Mouse (Mus musculus) hindbrain, embryonic 14.5 days (tissue): ENCODE data around the gene Fbxl5. TPM values are rescaled to one million over a fixed set of nuclear protein-coding genes. Genes with fewer than 3 reads are reported as not detected.

ENCODE experiments used
- ATAC-seq: fragments of 200-750 bp; cut with Nextera tagmentation; 2 replicates; pipeline ENCODE4 v1.8.0; 2017; ENCODE audit warnings: moderate number of reproducible peaks, mild to moderate bottlenecking, moderate TSS enrichment, moderate library complexity; ENCODE audit not compliant: low FRiP score
- DNase-seq: peaks from one replicate; pipeline ENCODE4 v3.0.0-alpha.2; 2015; ENCODE audit warnings: low spot score
- H3K27ac ChIP-seq: fragments of 300-500 bp; sonication (generic); 2 replicates; pipeline ENCODE4 v1.5.1; 2014; ENCODE audit warnings: mild to moderate bottlenecking, moderate library complexity
- H3K27me3 ChIP-seq: fragments of 300-500 bp; sonication (generic); 2 replicates; pipeline ENCODE4 v1.6.1; 2014; ENCODE audit warnings: mild to moderate bottlenecking, low read length, mixed read lengths; ENCODE audit not compliant: control insufficient read depth, insufficient read depth
- H3K36me3 ChIP-seq: fragments of 300-500 bp; sonication (generic); replicated peaks from 2 replicates; pipeline ENCODE4 v1.6.1; 2014; ENCODE audit not compliant: control insufficient read depth, insufficient read depth
- H3K4me1 ChIP-seq: fragments of 300-500 bp; sonication (generic); replicated peaks from 2 replicates; pipeline ENCODE4 v1.6.1; 2014; ENCODE audit warnings: antibody characterized with exemption, low read length, mixed read lengths; ENCODE audit not compliant: control insufficient read depth, insufficient read depth
- H3K4me2 ChIP-seq: fragments of 300-500 bp; sonication (generic); replicated peaks from 2 replicates; pipeline ENCODE4 v1.6.1; 2014; ENCODE audit warnings: mild to moderate bottlenecking, moderate library complexity
- H3K4me3 ChIP-seq: fragments of 300-500 bp; sonication (generic); replicated peaks from 2 replicates; pipeline ENCODE4 v1.5.1; 2014; ENCODE audit warnings: mild to moderate bottlenecking, low read length
- H3K9ac ChIP-seq: fragments of 300-500 bp; sonication (generic); 2 replicates; pipeline ENCODE4 v1.6.1; 2014
- H3K9me3 ChIP-seq: fragments of 300-500 bp; sonication (generic); 2 replicates; pipeline ENCODE4 v1.6.1; 2016; ENCODE audit warnings: low read length; ENCODE audit not compliant: control insufficient read depth
- WGBS: fragments of 180-500 bp; shearing (Covaris S2); extraction: QIAGEN DNeasy Blood & Tissue Kit; methylation state at CpG from one replicate; pipeline ENCODE4 v1.1.7; 2014; 5-methylcytosine and 5-hydroxymethylcytosine counted together
- polyA plus RNA-seq: library from polyadenylated mRNA; unstranded; fragments of >200 nt; fragmentation: Nextera tagmentation; extraction: Ambion mirVana; gene quantifications from 2 replicates; pipeline ENCODE4 v1.2.1, GENCODE M21; 2014

The Fbxl5 gene
- polyA plus RNA-seq, 1 experiment from 2014 or later: 89.6 TPM

GRCm38 (mm10) chr5:43841144-43842010, 19.9 kb upstream of the Fbxl5 start:
- 54% methylated on average over 11 of the region's 11 CpGs for WGBS
- ATAC-seq: no peak
- Histone ChIP-seq H3K9ac (no peak overlapping the region), H3K4me2 (no peak overlapping the region), H3K27ac (no peak overlapping the region), H3K27me3 (no peaks in the 10 kb centered on the region), H3K36me3 (no peaks in the 10 kb centered on the region), H3K4me3 (no peak overlapping the region), H3K9me3 (no peaks in the 10 kb centered on the region), H3K4me1 (no peaks in the 10 kb centered on the region)
- peak; percentile 83 for DNase-seq

GRCm38 (mm10) chr5:43837372-43837771, 15.9 kb upstream of the Fbxl5 start:
- H3K9ac ChIP-seq: no peak overlapping the region
- DNase-seq: peak; percentile 38
- 48% methylated on average over 5 of the region's 5 CpGs for WGBS
- ATAC-seq: no peak
- H3K27ac ChIP-seq: no peak overlapping the region
- no peak overlapping the region for H3K4me3 ChIP-seq
- no peaks in the 10 kb centered on the region for H3K27me3 ChIP-seq
- H3K9me3 ChIP-seq: no peaks in the 10 kb centered on the region
- no peaks in the 10 kb centered on the region for H3K36me3 ChIP-seq
- H3K4me1 ChIP-seq: no peaks in the 10 kb centered on the region
- no peak overlapping the region for H3K4me2 ChIP-seq

GRCm38 (mm10) chr5:43836590-43836989, 15.2 kb upstream of the Fbxl5 start:
- Histone ChIP-seq H3K27me3 (no peaks in the 10 kb centered on the region), H3K4me2 (no peak overlapping the region), H3K4me3 (no peak overlapping the region), H3K9me3 (no peaks in the 10 kb centered on the region), H3K36me3 (no peaks in the 10 kb centered on the region), H3K27ac (no peak overlapping the region), H3K4me1 (no peaks in the 10 kb centered on the region), H3K9ac (no peak overlapping the region)
- ATAC-seq (no peak), DNase-seq (no peak)
- WGBS: 95% methylated on average over 7 of the region's 7 CpGs

- DNase-seq (no peak), ATAC-seq (no peak)
- H3K4me1 ChIP-seq: no peaks in the 10 kb centered on the region
- H3K36me3 ChIP-seq: no peaks in the 10 kb centered on the region
- H3K27me3 ChIP-seq: no peaks in the 10 kb centered on the region
- H3K9me3 ChIP-seq: no peaks in the 10 kb centered on the region
- no peak overlapping the region for H3K4me3 ChIP-seq
- H3K4me2 ChIP-seq: no peak overlapping the region
- no peak overlapping the region for H3K9ac ChIP-seq
- H3K27ac ChIP-seq: no peak overlapping the region
- WGBS: 80% methylated on average over 9 of the region's 9 CpGs
Measured at GRCm38 (mm10) chr5:43827366-43827765, 5.9 kb upstream of the Fbxl5 start.

- no peaks in the 10 kb centered on the region for H3K9me3 ChIP-seq
- no peaks in the 10 kb centered on the region for H3K36me3 ChIP-seq
- H3K4me1 ChIP-seq: no peaks in the 10 kb centered on the region
- WGBS: 90% methylated on average over 2 of the region's 2 CpGs
- no peak overlapping the region for H3K4me3 ChIP-seq
- no peaks in the 10 kb centered on the region for H3K27me3 ChIP-seq
- H3K27ac ChIP-seq: no peak overlapping the region
- H3K4me2 ChIP-seq: no peak overlapping the region
- H3K9ac ChIP-seq: no peak overlapping the region
- DNase-seq (no peak), ATAC-seq (no peak)
Measured at GRCm38 (mm10) chr5:43826883-43827282, 5.4 kb upstream of the Fbxl5 start.

GRCm38 (mm10) chr5:43824580-43824979, 3.1 kb upstream of the Fbxl5 start:
- H3K4me3 ChIP-seq: no peak overlapping the region
- WGBS: 84% methylated on average over 3 of the region's 3 CpGs
- H3K27me3 ChIP-seq: no peaks in the 10 kb centered on the region
- ATAC-seq (no peak), DNase-seq (no peak)
- H3K27ac ChIP-seq: no peak overlapping the region
- no peaks in the 10 kb centered on the region for H3K9me3 ChIP-seq
- H3K4me2 ChIP-seq: no peak overlapping the region
- no peak overlapping the region for H3K9ac ChIP-seq
- H3K4me1 ChIP-seq: no peaks in the 10 kb centered on the region
- H3K36me3 ChIP-seq: no peaks in the 10 kb centered on the region

GRCm38 (mm10) chr5:43822824-43823223, 1.4 kb upstream of the Fbxl5 start:
- DNase-seq (no peak), ATAC-seq (no peak)
- Histone ChIP-seq H3K27ac (no peak overlapping the region), H3K36me3 (no peaks in the 10 kb centered on the region), H3K27me3 (no peaks in the 10 kb centered on the region), H3K4me1 (no peaks in the 10 kb centered on the region), H3K4me2 (no peak overlapping the region), H3K9ac (no peak overlapping the region), H3K4me3 (no peak overlapping the region), H3K9me3 (no peaks in the 10 kb centered on the region)
- 81% methylated on average over 3 of the region's 3 CpGs for WGBS

GRCm38 (mm10) chr5:43822199-43822598, 761 bp upstream of the Fbxl5 start:
- no peak for DNase-seq
- Histone ChIP-seq H3K9ac (no peak overlapping the region), H3K4me3 (no peak overlapping the region), H3K27ac (no peak overlapping the region), H3K4me2 (no peak overlapping the region), H3K27me3 (no peaks in the 10 kb centered on the region), H3K4me1 (no peaks in the 10 kb centered on the region), H3K9me3 (no peaks in the 10 kb centered on the region), H3K36me3 (no peaks in the 10 kb centered on the region)
- ATAC-seq: no peak
- 86% methylated on average over 8 of the region's 8 CpGs for WGBS

GRCm38 (mm10) chr5:43820785-43821184, 653 bp downstream of the Fbxl5 start:
- Histone ChIP-seq H3K36me3 (no peaks in the 10 kb centered on the region), H3K4me2 (no peak overlapping the region), H3K27me3 (no peaks in the 10 kb centered on the region), H3K4me1 (no peaks in the 10 kb centered on the region), H3K27ac (no peak overlapping the region), H3K9me3 (no peaks in the 10 kb centered on the region), H3K9ac (no peak overlapping the region), H3K4me3 (no peak overlapping the region)
- DNase-seq (no peak), ATAC-seq (no peak)
- WGBS: 96% methylated on average over 11 of the region's 11 CpGs
